Mouse (Mus musculus) forebrain, embryonic 12.5 days (tissue): ENCODE measurements around the gene Gmnc. TPM values are rescaled to one million over a fixed set of nuclear protein-coding genes. Genes with fewer than 3 reads are reported as not detected.

Source experiments
- ATAC-seq: fragments of 200-750 bp; cut with Nextera tagmentation; 2 replicates; pipeline ENCODE4 v1.8.0; 2017; ENCODE audit warnings: moderate TSS enrichment; ENCODE audit not compliant: low FRiP score
- H3K27ac ChIP-seq: fragments of 300-500 bp; sonication (generic); 2 replicates; pipeline ENCODE4 v1.5.1; 2016; ENCODE audit warnings: mild to moderate bottlenecking
- H3K27me3 ChIP-seq: fragments of 300-500 bp; sonication (generic); 2 replicates; pipeline ENCODE4 v1.6.1; 2016; ENCODE audit warnings: mild to moderate bottlenecking
- H3K36me3 ChIP-seq: fragments of 300-500 bp; sonication (generic); replicated peaks from 2 replicates; pipeline ENCODE4 v1.6.1; 2016; ENCODE audit warnings: mild to moderate bottlenecking
- H3K4me1 ChIP-seq: fragments of 300-500 bp; sonication (generic); 2 replicates; pipeline ENCODE4 v1.6.1; 2016
- H3K4me2 ChIP-seq: fragments of 300-500 bp; sonication (generic); 2 replicates; pipeline ENCODE4 v1.6.1; 2016; ENCODE audit warnings: mild to moderate bottlenecking, moderate library complexity
- H3K4me3 ChIP-seq: fragments of 300-500 bp; sonication (generic); replicated peaks from 2 replicates; pipeline ENCODE4 v1.5.1; 2016; ENCODE audit warnings: mild to moderate bottlenecking
- H3K9ac ChIP-seq: fragments of 300-500 bp; sonication (generic); 2 replicates; pipeline ENCODE4 v1.6.1; 2016; ENCODE audit warnings: mild to moderate bottlenecking
- H3K9me3 ChIP-seq: fragments of 300-500 bp; sonication (generic); 2 replicates; pipeline ENCODE4 v1.6.1; 2016
- WGBS: fragments of 180-500 bp; shearing (Covaris S2); methylation state at CpG from one replicate; pipeline ENCODE4 v1.1.7; 2016; 5-methylcytosine and 5-hydroxymethylcytosine counted together
- polyA plus RNA-seq: library from polyadenylated mRNA; unstranded; fragments of >200 nt; fragmentation: Nextera tagmentation; extraction: Ambion mirVana; gene quantifications from 2 replicates; pipeline ENCODE4 v1.2.1, GENCODE M21; 2016

Gene Gmnc
- polyA plus RNA-seq, 1 experiment from 2014 or later: 1.4 TPM

- no peaks in the 10 kb centered on the region for H3K36me3 ChIP-seq
- no peak overlapping the region for H3K4me3 ChIP-seq
- H3K9ac ChIP-seq: no peak overlapping the region
- H3K4me1 ChIP-seq: peaks cover 5% of the 10 kb centered on the region
- 90% methylated on average over 2 of the region's 2 CpGs for WGBS
- no peak for ATAC-seq
- H3K4me2 ChIP-seq: no peak overlapping the region
- H3K27me3 ChIP-seq: peaks cover 19% of the 10 kb centered on the region
- no peaks in the 10 kb centered on the region for H3K9me3 ChIP-seq
- no peak overlapping the region for H3K27ac ChIP-seq
Measured at GRCm38 (mm10) chr16:26966830-26967229, 24.6 kb downstream of the Gmnc start.

GRCm38 (mm10) chr16:26961971-26962370 is 29.5 kb downstream of the Gmnc start:
- H3K27me3 ChIP-seq: peaks cover 4% of the 10 kb centered on the region; the same call in 1 of the 2 replicates
- H3K9ac ChIP-seq: no peak overlapping the region
- H3K4me1 ChIP-seq: no peaks in the 10 kb centered on the region
- H3K27ac ChIP-seq: no peak overlapping the region
- H3K36me3 ChIP-seq: no peaks in the 10 kb centered on the region
- H3K4me3 ChIP-seq: no peak overlapping the region
- H3K4me2 ChIP-seq: no peak overlapping the region
- 0 out of 2 replicates have a peak, but pooled peaks have one; percentile 27 for ATAC-seq
- no peaks in the 10 kb centered on the region for H3K9me3 ChIP-seq

- Histone ChIP-seq H3K9me3 (no peaks in the 10 kb centered on the region), H3K4me2 (no peak overlapping the region), H3K36me3 (no peaks in the 10 kb centered on the region), H3K4me3 (no peak overlapping the region), H3K27me3 (no peaks in the 10 kb centered on the region), H3K27ac (no peak overlapping the region), H3K9ac (no peak overlapping the region), H3K4me1 (no peaks in the 10 kb centered on the region)
- WGBS: 95% methylated on average over 3 of the region's 3 CpGs
- ATAC-seq: no peak
Measured at GRCm38 (mm10) chr16:26951601-26952000, 39.9 kb downstream of the Gmnc start.

- H3K9ac ChIP-seq: no peak overlapping the region
- no peak overlapping the region for H3K27ac ChIP-seq
- no peaks in the 10 kb centered on the region for H3K4me1 ChIP-seq
- no peaks in the 10 kb centered on the region for H3K27me3 ChIP-seq
- no peak overlapping the region for H3K4me3 ChIP-seq
- 48% methylated on average over 4 of the region's 4 CpGs for WGBS
- H3K36me3 ChIP-seq: no peaks in the 10 kb centered on the region
- no peak overlapping the region for H3K4me2 ChIP-seq
- no peak for ATAC-seq
- H3K9me3 ChIP-seq: no peaks in the 10 kb centered on the region
Measured at GRCm38 (mm10) chr16:26950209-26950608, 41.2 kb downstream of the Gmnc start.

- no peak overlapping the region for H3K9ac ChIP-seq
- H3K9me3 ChIP-seq: no peaks in the 10 kb centered on the region
- 83% methylated on average over 1 of the region's 1 CpGs for WGBS
- H3K4me1 ChIP-seq: no peaks in the 10 kb centered on the region
- no peak overlapping the region for H3K27ac ChIP-seq
- H3K36me3 ChIP-seq: no peaks in the 10 kb centered on the region
- no peak overlapping the region for H3K4me3 ChIP-seq
- no peaks in the 10 kb centered on the region for H3K27me3 ChIP-seq
- no peak overlapping the region for H3K4me2 ChIP-seq
- ATAC-seq: no peak
Measured at GRCm38 (mm10) chr16:26903968-26904367, 87.5 kb downstream of the Gmnc start.

- no peaks in the 10 kb centered on the region for H3K27me3 ChIP-seq
- no peak overlapping the region for H3K9ac ChIP-seq
- no peak overlapping the region for H3K4me2 ChIP-seq
- H3K27ac ChIP-seq: no peak overlapping the region
- 42% methylated on average over 4 of the region's 4 CpGs for WGBS
- H3K4me3 ChIP-seq: no peak overlapping the region
- no peaks in the 10 kb centered on the region for H3K36me3 ChIP-seq
- no peak for ATAC-seq
- H3K9me3 ChIP-seq: no peaks in the 10 kb centered on the region
- H3K4me1 ChIP-seq: no peaks in the 10 kb centered on the region
Measured at GRCm38 (mm10) chr16:26901471-26901870, 90.0 kb downstream of the Gmnc start.

- no peaks in the 10 kb centered on the region for H3K9me3 ChIP-seq
- no peaks in the 10 kb centered on the region for H3K4me1 ChIP-seq
- H3K9ac ChIP-seq: no peak overlapping the region
- H3K27ac ChIP-seq: no peak overlapping the region
- H3K4me2 ChIP-seq: no peak overlapping the region
- H3K36me3 ChIP-seq: no peaks in the 10 kb centered on the region
- no peaks in the 10 kb centered on the region for H3K27me3 ChIP-seq
- ATAC-seq: no peak
- no peak overlapping the region for H3K4me3 ChIP-seq
- 81% methylated on average over 4 of the region's 4 CpGs for WGBS
Measured at GRCm38 (mm10) chr16:26886337-26886736, 105.1 kb downstream of the Gmnc start.

GRCm38 (mm10) chr16:26876885-26877284 is 114.6 kb downstream of the Gmnc start:
- Histone ChIP-seq H3K27ac (no peak overlapping the region), H3K9ac (no peak overlapping the region), H3K27me3 (no peaks in the 10 kb centered on the region), H3K4me3 (no peak overlapping the region), H3K36me3 (no peaks in the 10 kb centered on the region), H3K9me3 (no peaks in the 10 kb centered on the region), H3K4me2 (no peak overlapping the region), H3K4me1 (no peaks in the 10 kb centered on the region)
- 71% methylated on average over 3 of the region's 3 CpGs for WGBS
- no peak for ATAC-seq
